Mouse (Mus musculus) urinary bladder, postnatal 36 days (tissue): ENCODE results near the gene Gpkow.

Source experiments
- DNase-seq, 2 experiments: peaks; one replicate each; pipeline ENCODE4 v3.0.0; 2022; ENCODE audit warnings: low spot score in 2 of 2, mixed read lengths in 1 of 2

The Gpkow gene

GRCm38 (mm10) chrX:7696954-7697381 lies at the start of gene Gpkow:
Gpkow (plus strand) TSS chrX:7697131.
- DNase-seq: peak; percentile 53 to 80

- DNase-seq: peak; percentile 63 to 83
These were observed 48.1 kb upstream of the Gpkow start for GRCm38 (mm10) chrX:7648671-7649304.

- DNase-seq: peak; percentile 37 to 60
These were observed 39.7 kb upstream of the Gpkow start, which contains the start of gene Prickle3 for GRCm38 (mm10) chrX:7657221-7657639. Prickle3 (plus strand) TSS chrX:7657260.

GRCm38 (mm10) chrX:7658031-7658784 lies 38.7 kb upstream of the Gpkow start:
- peak; percentile 41 to 60 for DNase-seq

- DNase-seq: peak in 1 of 2 experiments; percentile 32
These were observed 37.9 kb upstream of the Gpkow start for GRCm38 (mm10) chrX:7658785-7659589.

GRCm38 (mm10) chrX:7661086-7661485 lies 35.8 kb upstream of the Gpkow start:
- no peak for DNase-seq

- DNase-seq: no peak
These were observed 34.0 kb upstream of the Gpkow start for GRCm38 (mm10) chrX:7662936-7663335.

GRCm38 (mm10) chrX:7664791-7665190 lies 32.1 kb upstream of the Gpkow start:
- no peak for DNase-seq

GRCm38 (mm10) chrX:7665739-7666502 lies 31.0 kb upstream of the Gpkow start:
- DNase-seq: no peak

- peak; percentile 59 to 74 for DNase-seq
These were observed 26.5 kb upstream of the Gpkow start for GRCm38 (mm10) chrX:7670390-7670881.

- DNase-seq: peak; percentile 50 to 55
These were observed 25.9 kb upstream of the Gpkow start, which contains the start of gene Plp2 for GRCm38 (mm10) chrX:7670921-7671623. Plp2 (minus strand) TSS chrX:7671390.

- DNase-seq: no peak
These were observed 24.2 kb upstream of the Gpkow start for GRCm38 (mm10) chrX:7672739-7673138.

GRCm38 (mm10) chrX:7673578-7674281 lies 23.2 kb upstream of the Gpkow start:
- peak; percentile 23 to 30 for DNase-seq

GRCm38 (mm10) chrX:7674284-7675000 lies 22.5 kb upstream of the Gpkow start:
- peak in 1 of 2 experiments; percentile 34 for DNase-seq

- no peak for DNase-seq
These were observed 21.9 kb upstream of the Gpkow start for GRCm38 (mm10) chrX:7675001-7675380.

GRCm38 (mm10) chrX:7678986-7679385 lies 17.9 kb upstream of the Gpkow start:
- DNase-seq: no peak

GRCm38 (mm10) chrX:7679405-7680056 lies 17.4 kb upstream of the Gpkow start:
- DNase-seq: peak; percentile 71 to 88

- DNase-seq: no peak
These were observed 16.9 kb upstream of the Gpkow start for GRCm38 (mm10) chrX:7680057-7680412.

GRCm38 (mm10) chrX:7680864-7681263 lies 16.1 kb upstream of the Gpkow start, which contains the start of gene Magix:
Magix (minus strand) TSS chrX:7681251.
- no peak for DNase-seq
